Mouse (Mus musculus) c-Kit-positive CD71-positive TER-119-positive erythroid progenitor cells, embryonic 14.5 days (primary cell): ENCODE data around the gene Armc8.
A peak's percentile ranks its signal among the peaks of the same experiment; 100 is the strongest.
"Not testable (repeated sequence)": the region's sequence is repeated elsewhere in the genome, so short reads cannot be mapped to it uniquely, and the experiment has no call there.

Source experiments
- DNase-seq: peaks from one replicate; pipeline ENCODE4 v3.0.0-alpha.2; 2013; ENCODE audit warnings: low spot score

Armc8 gene

GRCm38 (mm10) chr9:99568347-99569070, at the start of gene Armc8:
Gene Armc8, minus strand, starts transcription at chr9:99568899.
- DNase-seq, result peak; percentile 83

GRCm38 (mm10) chr9:99612202-99612601, 43.5 kb upstream of the Armc8 start, which contains the start of gene A4gnt:
Gene A4gnt, plus strand, starts transcription at chr9:99612502.
- DNase-seq, result no peak

GRCm38 (mm10) chr9:99603566-99603965, 34.9 kb upstream of the Armc8 start:
- DNase-seq, result no peak

GRCm38 (mm10) chr9:99599127-99599526, 30.4 kb upstream of the Armc8 start:
- DNase-seq, result not testable (repeated sequence)

GRCm38 (mm10) chr9:99591144-99591543, 22.4 kb upstream of the Armc8 start:
- no peak for DNase-seq

GRCm38 (mm10) chr9:99587505-99588202, 19.0 kb upstream of the Armc8 start:
- peak; percentile 48 for DNase-seq

GRCm38 (mm10) chr9:99580655-99581054, 12.0 kb upstream of the Armc8 start:
- DNase-seq, result no peak

GRCm38 (mm10) chr9:99575677-99576480, 7.2 kb upstream of the Armc8 start, which contains the start of gene Dbr1:
Gene Dbr1, plus strand, starts transcription at chr9:99575799.
- DNase-seq, result peak; percentile 91

- no peak for DNase-seq
Measured at GRCm38 (mm10) chr9:99569071-99569397, 335 bp upstream of the Armc8 start.

- no peak for DNase-seq
Measured at GRCm38 (mm10) chr9:99568023-99568346, 714 bp downstream of the Armc8 start.

- peak; percentile 65 for DNase-seq
Measured at GRCm38 (mm10) chr9:99563714-99564113, 5.0 kb downstream of the Armc8 start.

GRCm38 (mm10) chr9:99560389-99560788, 8.3 kb downstream of the Armc8 start:
- DNase-seq, result no peak

- DNase-seq, result no peak
Measured at GRCm38 (mm10) chr9:99559557-99559904, 9.2 kb downstream of the Armc8 start.

GRCm38 (mm10) chr9:99558824-99559556, 9.7 kb downstream of the Armc8 start:
- no peak for DNase-seq

GRCm38 (mm10) chr9:99557580-99558300, 11.0 kb downstream of the Armc8 start:
- peak; percentile 50 for DNase-seq

- DNase-seq, result no peak
Measured at GRCm38 (mm10) chr9:99555253-99555652, 13.4 kb downstream of the Armc8 start.

- no peak for DNase-seq
Measured at GRCm38 (mm10) chr9:99554052-99554451, 14.6 kb downstream of the Armc8 start.

- no peak for DNase-seq
Measured at GRCm38 (mm10) chr9:99553049-99553448, 15.7 kb downstream of the Armc8 start.

- no peak for DNase-seq
Measured at GRCm38 (mm10) chr9:99552068-99552467, 16.6 kb downstream of the Armc8 start.

GRCm38 (mm10) chr9:99546259-99546658, 22.4 kb downstream of the Armc8 start:
- DNase-seq, result no peak

- DNase-seq, result no peak
Measured at GRCm38 (mm10) chr9:99531865-99532264, 36.8 kb downstream of the Armc8 start.

GRCm38 (mm10) chr9:99505875-99506274, 62.8 kb downstream of the Armc8 start:
- no peak for DNase-seq
